Mouse (Mus musculus) heart, postnatal 10 days (tissue): ENCODE results near the gene Crispld2. TPM values are rescaled to one million over a fixed set of nuclear protein-coding genes. Genes with fewer than 3 reads are reported as not detected.

Experiments used
- DNase-seq, 2 experiments: peaks; one replicate each; pipeline ENCODE4 v3.0.0; 2021
- intact Hi-C: fragments of 180-260 bp; cut with DNase I; formaldehyde crosslinking; loops from one replicate; pipeline ENCODE4 v1.15.1; 2025
- total RNA-seq, 2 experiments: library from RNA; stranded (reverse); gene quantifications; 2 replicates each; pipeline ENCODE4 v1.2.3; 2021

Crispld2 gene
- total RNA-seq, 2 experiments from 2014 or later, result 10.6 to 14.8 TPM

GRCm38 (mm10) chr8:120026991-120027390, 34.8 kb downstream of the Crispld2 start:
- DNase-seq, result no peak
- intact Hi-C loops, result no loop called here

GRCm38 (mm10) chr8:120030447-120030846, 38.2 kb downstream of the Crispld2 start:
- intact Hi-C loops, result no loop called here
- no peak for DNase-seq

- no peak for DNase-seq
- intact Hi-C loops, result no loop called here
Measured at GRCm38 (mm10) chr8:120032549-120033208, 40.4 kb downstream of the Crispld2 start.

- intact Hi-C loops, result no loop called here
- no peak for DNase-seq
Measured at GRCm38 (mm10) chr8:120034471-120034870, 42.2 kb downstream of the Crispld2 start.

GRCm38 (mm10) chr8:120036111-120036510, 43.9 kb downstream of the Crispld2 start:
- intact Hi-C loops, result no loop called here
- no peak for DNase-seq

GRCm38 (mm10) chr8:120036578-120036977, 44.3 kb downstream of the Crispld2 start:
- DNase-seq, result no peak
- intact Hi-C loops, result no loop called here

GRCm38 (mm10) chr8:120037199-120037598, 45.0 kb downstream of the Crispld2 start:
- intact Hi-C loops, result no loop called here

GRCm38 (mm10) chr8:120037611-120038010, 45.4 kb downstream of the Crispld2 start:
- intact Hi-C loops, result no loop called here
- DNase-seq, result no peak

More at GRCm38 (mm10) chr8:120037199-120037598, 45.0 kb downstream of the Crispld2 start:
- DNase-seq, result peak in 1 of 2 experiments; percentile 56

- intact Hi-C loops, result no loop called here
- no peak for DNase-seq
Measured at GRCm38 (mm10) chr8:120038741-120039140, 46.5 kb downstream of the Crispld2 start.

GRCm38 (mm10) chr8:120039313-120039919, 47.2 kb downstream of the Crispld2 start:
- DNase-seq, result no peak
- intact Hi-C loops, result no loop called here

GRCm38 (mm10) chr8:120040861-120041260, 48.6 kb downstream of the Crispld2 start:
- DNase-seq, result peak; percentile 70 to 78

GRCm38 (mm10) chr8:120042542-120043312, 50.5 kb downstream of the Crispld2 start:
- intact Hi-C loops, result no loop called here
- DNase-seq, result no peak

More at GRCm38 (mm10) chr8:120040861-120041260, 48.6 kb downstream of the Crispld2 start:
- intact Hi-C loops, result no loop called here

- intact Hi-C loops, result loop anchor here (2.0 kb wide), 1 partner anchor 44 kb away; no protein-coding TSS in a partner anchor
- DNase-seq, result no peak
Measured at GRCm38 (mm10) chr8:120044907-120045306, 52.7 kb downstream of the Crispld2 start.

- intact Hi-C loops, result loop anchor here (2.0 kb wide), 1 partner anchor 45 kb away; no protein-coding TSS in a partner anchor
- DNase-seq, result no peak
Measured at GRCm38 (mm10) chr8:120045471-120045870, 53.2 kb downstream of the Crispld2 start.

GRCm38 (mm10) chr8:120046258-120047020, 54.2 kb downstream of the Crispld2 start:
- peak; percentile 91 to 92 for DNase-seq
- intact Hi-C loops, result no loop called here

- DNase-seq, result no peak
- intact Hi-C loops, result no loop called here
Measured at GRCm38 (mm10) chr8:120049949-120050348, 57.7 kb downstream of the Crispld2 start.

GRCm38 (mm10) chr8:120050376-120050775, 58.1 kb downstream of the Crispld2 start:
- intact Hi-C loops, result no loop called here
- no peak for DNase-seq

- intact Hi-C loops, result no loop called here
- DNase-seq, result peak in 1 of 2 experiments; percentile 51
Measured at GRCm38 (mm10) chr8:120051006-120051405, 58.8 kb downstream of the Crispld2 start.

GRCm38 (mm10) chr8:120051908-120052307, 59.7 kb downstream of the Crispld2 start:
- DNase-seq, result no peak
- intact Hi-C loops, result no loop called here

GRCm38 (mm10) chr8:120052318-120052717, 60.1 kb downstream of the Crispld2 start:
- intact Hi-C loops, result no loop called here
- DNase-seq, result no peak

- DNase-seq, result no peak
- intact Hi-C loops, result no loop called here
Measured at GRCm38 (mm10) chr8:120054833-120055232, 62.6 kb downstream of the Crispld2 start.
